Mouse (Mus musculus): ENCODE data around the gene Cyp2d11. TPM values are rescaled to one million over a fixed set of nuclear protein-coding genes. Genes with fewer than 3 reads are reported as not detected.

The Cyp2d11 gene
- polyA plus RNA-seq, 1 experiment, result not detected

- DNase-seq (ENCODE audit: low read depth in 1 of 2, low spot score in 2 of 2), result no peak
- Histone ChIP-seq H3K27ac (ENCODE audit: insufficient read depth, low read length) (no peak overlapping the region), H3K4me1 (ENCODE audit: control insufficient read depth, insufficient read depth, insufficient read length) (no peaks in the 10 kb centered on the region), H3K27me3 (ENCODE audit: control insufficient read depth, insufficient read depth, low read length) (no peaks in the 10 kb centered on the region), H3K4me3 (ENCODE audit: extremely low read depth, insufficient read depth, insufficient read length) (no peak overlapping the region), H3K36me3 (ENCODE audit: control insufficient read depth, insufficient read depth, low read length) (no peaks in the 10 kb centered on the region)
- WGBS, result 85% methylated on average over 3 of the region's 3 CpGs
- TF ChIP-seq POLR2A (IDR thresholded peaks at IDR 0.05; ENCODE audit: low read depth, low read length), result no peak
- no peak for TF ChIP-seq CTCF (IDR thresholded peaks at IDR 0.05; ENCODE audit: extremely low read depth, insufficient read depth, insufficient read length, insufficient replicate concordance)
These were observed 29.6 kb upstream of the Cyp2d11 start for GRCm38 (mm10) chr15:82423471-82423870.

DNA sequence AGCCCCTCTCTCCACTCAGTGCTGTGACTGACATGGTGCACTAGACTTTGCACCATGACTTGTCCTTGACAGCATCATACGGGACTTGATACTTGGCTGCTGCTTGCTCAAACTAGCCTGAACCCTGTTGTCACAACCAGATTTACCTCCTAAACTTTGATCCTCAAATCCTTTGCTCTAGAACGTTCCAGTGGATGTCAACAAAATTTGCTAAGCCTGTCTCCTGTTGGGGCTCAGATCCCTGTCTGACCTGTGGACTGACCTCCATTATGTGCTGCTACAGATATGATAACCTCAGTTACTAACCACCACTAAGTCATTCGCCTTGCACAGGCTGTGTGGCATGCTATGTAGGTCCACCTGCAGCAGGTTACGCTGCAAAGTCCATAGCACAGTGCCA lies 29.1 kb upstream of the Cyp2d11 start:
- Histone ChIP-seq H3K27ac (ENCODE audit: insufficient read depth, low read length) (no peak overlapping the region), H3K4me1 (ENCODE audit: control insufficient read depth, insufficient read depth, insufficient read length) (no peaks in the 10 kb centered on the region), H3K4me3 (ENCODE audit: extremely low read depth, insufficient read depth, insufficient read length) (no peak overlapping the region), H3K27me3 (ENCODE audit: control insufficient read depth, insufficient read depth, low read length) (no peaks in the 10 kb centered on the region), H3K36me3 (ENCODE audit: control insufficient read depth, insufficient read depth, low read length) (no peaks in the 10 kb centered on the region)
- WGBS, result 78% methylated on average over 4 of the region's 4 CpGs
- DNase-seq (ENCODE audit: low read depth in 1 of 2, low spot score in 2 of 2), result no peak
- TF ChIP-seq POLR2A (IDR thresholded peaks at IDR 0.05; ENCODE audit: low read depth, low read length) (no peak), CTCF (IDR thresholded peaks at IDR 0.05; ENCODE audit: extremely low read depth, insufficient read depth, insufficient read length, insufficient replicate concordance) (no peak)

DNA sequence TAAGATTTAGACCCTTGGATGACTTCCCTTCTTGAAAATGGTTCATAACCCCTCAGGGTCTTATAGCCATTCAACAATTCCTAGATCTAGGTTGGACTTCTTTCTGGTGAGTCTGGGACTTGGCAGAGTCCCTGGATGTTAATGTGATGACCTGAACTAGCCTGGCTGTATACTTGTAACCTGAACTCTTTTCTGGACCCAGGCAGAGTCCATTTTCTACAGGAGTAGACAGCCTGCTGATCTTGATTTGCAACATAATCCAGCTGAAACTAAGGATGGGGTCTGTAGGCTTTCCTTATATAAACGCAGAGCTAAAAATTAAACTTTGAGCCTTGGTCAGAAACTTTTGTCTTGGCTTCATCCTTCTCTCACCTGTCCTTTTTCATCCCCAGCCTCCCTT lies 24.8 kb upstream of the Cyp2d11 start:
- no peak overlapping the region for H3K27ac ChIP-seq (ENCODE audit: insufficient read depth, low read length)
- H3K4me3 ChIP-seq (ENCODE audit: extremely low read depth, insufficient read depth, insufficient read length), result no peak overlapping the region
- no peaks in the 10 kb centered on the region for H3K36me3 ChIP-seq (ENCODE audit: control insufficient read depth, insufficient read depth, low read length)
- DNase-seq (ENCODE audit: low read depth in 1 of 2, low spot score in 2 of 2), result no peak
- 79% methylated on average over 1 of the region's 1 CpGs for WGBS
- TF ChIP-seq POLR2A (IDR thresholded peaks at IDR 0.05; ENCODE audit: low read depth, low read length) (no peak), CTCF (IDR thresholded peaks at IDR 0.05; ENCODE audit: extremely low read depth, insufficient read depth, insufficient read length, insufficient replicate concordance) (no peak)
- no peaks in the 10 kb centered on the region for H3K27me3 ChIP-seq (ENCODE audit: control insufficient read depth, insufficient read depth, low read length)
- H3K4me1 ChIP-seq (ENCODE audit: control insufficient read depth, insufficient read depth, insufficient read length), result no peaks in the 10 kb centered on the region

DNA sequence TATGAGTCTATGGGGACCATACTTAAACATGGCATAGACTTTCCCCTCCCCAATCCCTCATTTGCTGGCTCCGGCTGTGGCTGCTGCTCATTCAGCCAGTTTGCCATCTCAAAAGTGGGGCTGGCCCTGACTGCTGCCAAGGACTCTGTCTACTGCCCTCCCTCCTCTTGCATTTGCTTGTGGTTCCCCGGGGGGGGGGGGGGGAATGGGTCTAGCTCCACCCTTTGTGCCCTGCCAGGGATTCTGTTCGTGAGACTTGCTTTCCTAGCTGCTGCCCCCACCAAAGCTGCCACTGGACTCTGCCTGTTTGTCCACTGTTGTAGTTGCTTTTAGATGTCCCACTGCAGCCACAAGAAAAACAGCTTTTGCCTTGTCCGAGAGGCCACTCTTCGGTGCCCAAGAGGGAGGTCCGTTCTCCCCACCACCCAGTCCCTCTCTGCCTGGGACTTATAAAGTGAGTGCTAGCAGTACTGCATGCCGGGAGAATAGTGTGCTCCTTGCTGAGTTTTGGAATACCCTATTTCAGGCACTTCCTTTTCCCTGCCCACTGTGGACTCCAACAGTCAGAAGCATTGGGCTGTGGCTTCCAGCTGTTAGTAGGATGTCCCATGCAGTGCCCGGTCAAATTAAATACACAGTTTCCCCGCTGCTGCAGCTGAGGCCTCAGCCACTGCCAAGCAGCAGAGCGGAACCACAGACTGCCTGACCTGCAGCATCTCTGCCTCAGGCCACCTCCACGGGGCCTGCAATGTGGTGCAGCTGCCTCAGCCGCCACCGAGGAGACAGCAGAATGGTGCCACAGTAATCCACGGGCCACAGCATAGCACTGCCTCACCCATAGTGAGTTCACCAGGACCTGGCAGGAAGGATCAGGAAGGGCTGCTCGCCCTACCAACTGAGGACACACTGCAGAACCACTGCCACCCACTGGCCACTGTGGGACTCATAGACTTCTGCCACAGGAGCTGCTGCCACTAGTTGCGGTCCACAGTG lies 23.3 kb upstream of the Cyp2d11 start:
- Histone ChIP-seq H3K4me3 (ENCODE audit: extremely low read depth, insufficient read depth, insufficient read length) (no peak overlapping the region), H3K27ac (ENCODE audit: insufficient read depth, low read length) (no peak overlapping the region)
- TF ChIP-seq POLR2A (IDR thresholded peaks at IDR 0.05; ENCODE audit: low read depth, low read length), result no peak
- peak; percentile 84; the same call in 1 of the 2 replicates for TF ChIP-seq CTCF (IDR thresholded peaks at IDR 0.05; ENCODE audit: extremely low read depth, insufficient read depth, insufficient read length, insufficient replicate concordance)

GRCm38 (mm10) chr15:82407536-82407935 lies 13.7 kb upstream of the Cyp2d11 start:
- no peak for DNase-seq (ENCODE audit: low read depth in 1 of 2, low spot score in 2 of 2)
- Histone ChIP-seq H3K27ac (ENCODE audit: insufficient read depth, low read length) (no peak overlapping the region), H3K4me3 (ENCODE audit: extremely low read depth, insufficient read depth, insufficient read length) (no peak overlapping the region), H3K4me1 (ENCODE audit: control insufficient read depth, insufficient read depth, insufficient read length) (no peaks in the 10 kb centered on the region), H3K27me3 (ENCODE audit: control insufficient read depth, insufficient read depth, low read length) (no peaks in the 10 kb centered on the region), H3K36me3 (ENCODE audit: control insufficient read depth, insufficient read depth, low read length) (no peaks in the 10 kb centered on the region)
- WGBS, result 69% methylated on average over 4 of the region's 4 CpGs
- no peak for TF ChIP-seq CTCF (IDR thresholded peaks at IDR 0.05; ENCODE audit: extremely low read depth, insufficient read depth, insufficient read length, insufficient replicate concordance)
- TF ChIP-seq POLR2A (IDR thresholded peaks at IDR 0.05; ENCODE audit: low read depth, low read length), result no peak

More for the DNA sequence above, 23.3 kb upstream of the Cyp2d11 start:
- DNase-seq (ENCODE audit: low read depth in 1 of 2, low spot score in 2 of 2), result peak; percentile 27 to 75
- Histone ChIP-seq H3K27me3 (ENCODE audit: control insufficient read depth, insufficient read depth, low read length) (no peaks in the 10 kb centered on the region), H3K4me1 (ENCODE audit: control insufficient read depth, insufficient read depth, insufficient read length) (no peaks in the 10 kb centered on the region), H3K36me3 (ENCODE audit: control insufficient read depth, insufficient read depth, low read length) (no peaks in the 10 kb centered on the region)
- 47% methylated on average over 16 of the region's 16 CpGs for WGBS

DNA sequence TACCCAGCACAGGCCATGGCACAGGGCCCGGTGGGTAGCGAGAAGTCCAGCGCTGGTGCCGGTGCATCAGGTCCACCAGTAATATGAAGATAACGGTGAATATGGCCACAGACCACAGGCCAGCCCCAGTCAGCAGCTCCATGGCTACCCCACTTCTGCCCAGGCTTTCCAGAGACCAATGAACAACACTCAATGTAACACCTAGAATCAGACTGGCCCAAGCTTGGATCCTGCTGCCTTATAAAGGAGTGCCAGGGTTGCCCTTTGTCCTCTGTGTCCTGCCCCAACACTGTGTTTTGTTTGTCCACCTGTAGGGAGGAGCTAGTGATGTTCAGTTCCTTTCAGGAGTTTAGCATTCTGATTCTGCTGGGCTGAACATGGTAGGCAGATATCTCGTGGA lies 13.2 kb upstream of the Cyp2d11 start, which contains the start of gene Cyp2d10:
TSS of gene Cyp2d10 (minus strand) at position 215 of the 400 bp plus-strand sequence.
- no peak within 1 kb of the TSS for H3K27ac ChIP-seq (ENCODE audit: insufficient read depth, low read length)
- H3K27me3 ChIP-seq (ENCODE audit: control insufficient read depth, insufficient read depth, low read length), result no peaks in the 10 kb centered on the region
- no peak within 1 kb of the TSS for H3K4me3 ChIP-seq (ENCODE audit: extremely low read depth, insufficient read depth, insufficient read length)
- H3K36me3 ChIP-seq (ENCODE audit: control insufficient read depth, insufficient read depth, low read length), result no peaks in the 10 kb centered on the region
- no peak for DNase-seq (ENCODE audit: low read depth in 1 of 2, low spot score in 2 of 2)
- 91% methylated on average over 6 of the region's 6 CpGs for WGBS
- H3K4me1 ChIP-seq (ENCODE audit: control insufficient read depth, insufficient read depth, insufficient read length), result no peaks in the 10 kb centered on the region
- TF ChIP-seq POLR2A (IDR thresholded peaks at IDR 0.05; ENCODE audit: low read depth, low read length) (no peak), CTCF (IDR thresholded peaks at IDR 0.05; ENCODE audit: extremely low read depth, insufficient read depth, insufficient read length, insufficient replicate concordance) (no peak)

GRCm38 (mm10) chr15:82404163-82404562 lies 10.3 kb upstream of the Cyp2d11 start:
- H3K27me3 ChIP-seq (ENCODE audit: control insufficient read depth, insufficient read depth, low read length), result no peaks in the 10 kb centered on the region
- H3K36me3 ChIP-seq (ENCODE audit: control insufficient read depth, insufficient read depth, low read length), result no peaks in the 10 kb centered on the region
- no peaks in the 10 kb centered on the region for H3K4me1 ChIP-seq (ENCODE audit: control insufficient read depth, insufficient read depth, insufficient read length)
- DNase-seq (ENCODE audit: low read depth in 1 of 2, low spot score in 2 of 2), result no peak
- TF ChIP-seq CTCF (IDR thresholded peaks at IDR 0.05; ENCODE audit: extremely low read depth, insufficient read depth, insufficient read length, insufficient replicate concordance), result no peak
- no peak for TF ChIP-seq POLR2A (IDR thresholded peaks at IDR 0.05; ENCODE audit: low read depth, low read length)
- H3K4me3 ChIP-seq (ENCODE audit: extremely low read depth, insufficient read depth, insufficient read length), result no peak overlapping the region
- WGBS, result 83% methylated on average over 3 of the region's 3 CpGs
- no peak overlapping the region for H3K27ac ChIP-seq (ENCODE audit: insufficient read depth, low read length)
